Mouse (Mus musculus) forebrain, embryonic 10.5 days (tissue): ENCODE measurements at regions not wholly inside any gene's neighbourhood (a gene's known extent, or its start where the extent isn't known, plus 50 kb on each side); places are given as distances from the start of the nearest gene placed in this dataset.

Experiments
- DNase-seq: peaks from one replicate; pipeline ENCODE4 v3.0.0-alpha.2; 2017; ENCODE audit warnings: low spot score; ENCODE audit errors: extremely low spot score
- H3K27ac ChIP-seq: fragments of 300-500 bp; sonication (generic); 2 replicates; pipeline ENCODE4 v1.5.1; 2016; ENCODE audit warnings: mild to moderate bottlenecking
- H3K27me3 ChIP-seq: fragments of 300-500 bp; sonication (generic); 2 replicates; pipeline ENCODE4 v1.6.1; 2016; ENCODE audit warnings: mild to moderate bottlenecking; ENCODE audit not compliant: poor library complexity, severe bottlenecking
- H3K36me3 ChIP-seq: fragments of 300-500 bp; sonication (generic); replicated peaks from 2 replicates; pipeline ENCODE4 v1.6.1; 2016; ENCODE audit warnings: mild to moderate bottlenecking, moderate library complexity
- H3K4me1 ChIP-seq: fragments of 300-500 bp; sonication (generic); 2 replicates; pipeline ENCODE4 v1.6.1; 2016
- H3K4me3 ChIP-seq: fragments of 300-500 bp; sonication (generic); 2 replicates; pipeline ENCODE4 v1.5.1; 2016; ENCODE audit warnings: mild to moderate bottlenecking, moderate library complexity
- H3K9me3 ChIP-seq: fragments of 300-500 bp; sonication (generic); 2 replicates; pipeline ENCODE4 v1.6.1; 2016; ENCODE audit warnings: mild to moderate bottlenecking, moderate library complexity
- WGBS: fragments of 180-500 bp; shearing (Covaris S2); methylation state at CpG from one replicate; pipeline ENCODE4 v1.1.7; 2016; 5-methylcytosine and 5-hydroxymethylcytosine counted together

GRCm38 (mm10) chr7:111257842-111258241, 175.0 kb upstream of the Eif4g2 start:
- DNase-seq, result no peak
- WGBS, result 77% methylated on average over 2 of the region's 2 CpGs
- Histone ChIP-seq H3K36me3 (no peaks in the 10 kb centered on the region), H3K27ac (no peak overlapping the region), H3K4me1 (no peaks in the 10 kb centered on the region), H3K27me3 (no peaks in the 10 kb centered on the region), H3K9me3 (no peaks in the 10 kb centered on the region), H3K4me3 (no peak overlapping the region)

GRCm38 (mm10) chr7:111256199-111256598, 173.4 kb upstream of the Eif4g2 start:
- no peaks in the 10 kb centered on the region for H3K9me3 ChIP-seq
- no peaks in the 10 kb centered on the region for H3K36me3 ChIP-seq
- H3K27me3 ChIP-seq, result no peaks in the 10 kb centered on the region
- WGBS, result 82% methylated on average over 2 of the region's 2 CpGs
- no peak overlapping the region for H3K4me3 ChIP-seq
- DNase-seq, result no peak
- H3K27ac ChIP-seq, result no peak overlapping the region
- H3K4me1 ChIP-seq, result no peaks in the 10 kb centered on the region

- peak; percentile 73 for DNase-seq
- H3K27me3 ChIP-seq, result no peaks in the 10 kb centered on the region
- WGBS, result 35% methylated on average over 5 of the region's 5 CpGs
- H3K9me3 ChIP-seq, result no peaks in the 10 kb centered on the region
- no peaks in the 10 kb centered on the region for H3K36me3 ChIP-seq
- H3K27ac ChIP-seq, result no peak overlapping the region
- H3K4me3 ChIP-seq, result no peak overlapping the region
- no peaks in the 10 kb centered on the region for H3K4me1 ChIP-seq
Observed at GRCm38 (mm10) chr7:111249606-111250005, 166.8 kb upstream of the Eif4g2 start.

- Histone ChIP-seq H3K27ac (no peak overlapping the region), H3K36me3 (no peaks in the 10 kb centered on the region), H3K9me3 (no peaks in the 10 kb centered on the region), H3K27me3 (no peaks in the 10 kb centered on the region), H3K4me1 (no peaks in the 10 kb centered on the region), H3K4me3 (no peak overlapping the region)
- DNase-seq, result no peak
- 94% methylated on average over 8 of the region's 8 CpGs for WGBS
Observed at GRCm38 (mm10) chr7:111245488-111245887, 162.7 kb upstream of the Eif4g2 start.

- 91% methylated on average over 6 of the region's 6 CpGs for WGBS
- H3K27ac ChIP-seq, result no peak overlapping the region
- no peak overlapping the region for H3K4me3 ChIP-seq
- no peaks in the 10 kb centered on the region for H3K36me3 ChIP-seq
- no peaks in the 10 kb centered on the region for H3K4me1 ChIP-seq
- DNase-seq, result no peak
- no peaks in the 10 kb centered on the region for H3K27me3 ChIP-seq
- no peaks in the 10 kb centered on the region for H3K9me3 ChIP-seq
Observed at GRCm38 (mm10) chr7:111245067-111245466, 162.2 kb upstream of the Eif4g2 start.

- H3K27me3 ChIP-seq, result no peaks in the 10 kb centered on the region
- H3K4me3 ChIP-seq, result no peak overlapping the region
- no peak for DNase-seq
- no peaks in the 10 kb centered on the region for H3K36me3 ChIP-seq
- H3K27ac ChIP-seq, result no peak overlapping the region
- H3K4me1 ChIP-seq, result no peaks in the 10 kb centered on the region
- 75% methylated on average over 1 of the region's 1 CpGs for WGBS
- no peaks in the 10 kb centered on the region for H3K9me3 ChIP-seq
Observed at GRCm38 (mm10) chr7:111243831-111244230, 161.0 kb upstream of the Eif4g2 start.

GRCm38 (mm10) chr7:111242646-111243045, 159.8 kb upstream of the Eif4g2 start:
- WGBS, result 78% methylated on average over 10 of the region's 10 CpGs
- H3K9me3 ChIP-seq, result no peaks in the 10 kb centered on the region

GRCm38 (mm10) chr7:111241538-111241937, 158.7 kb upstream of the Eif4g2 start:
- 53% methylated on average over 4 of the region's 4 CpGs for WGBS

More at GRCm38 (mm10) chr7:111242646-111243045, 159.8 kb upstream of the Eif4g2 start:
- Histone ChIP-seq H3K27ac (no peak overlapping the region), H3K27me3 (no peaks in the 10 kb centered on the region), H3K4me3 (no peak overlapping the region), H3K36me3 (no peaks in the 10 kb centered on the region), H3K4me1 (no peaks in the 10 kb centered on the region)
- no peak for DNase-seq

GRCm38 (mm10) chr7:111240234-111240826, 157.5 kb upstream of the Eif4g2 start:
- Histone ChIP-seq H3K9me3 (no peaks in the 10 kb centered on the region; the same call in 1 of the 2 replicates), H3K36me3 (no peaks in the 10 kb centered on the region), H3K27ac (no peak overlapping the region), H3K4me3 (no peak overlapping the region), H3K4me1 (no peaks in the 10 kb centered on the region), H3K27me3 (no peaks in the 10 kb centered on the region)
- 94% methylated on average over 9 of the region's 9 CpGs for WGBS
- DNase-seq, result no peak

More at GRCm38 (mm10) chr7:111241538-111241937, 158.7 kb upstream of the Eif4g2 start:
- H3K4me3 ChIP-seq, result no peak overlapping the region
- no peaks in the 10 kb centered on the region for H3K4me1 ChIP-seq
- no peaks in the 10 kb centered on the region for H3K36me3 ChIP-seq
- no peaks in the 10 kb centered on the region for H3K27me3 ChIP-seq
- H3K27ac ChIP-seq, result no peak overlapping the region
- H3K9me3 ChIP-seq, result no peaks in the 10 kb centered on the region; the same call in 1 of the 2 replicates
- DNase-seq, result no peak

GRCm38 (mm10) chr7:111237819-111238218, 155.0 kb upstream of the Eif4g2 start:
- WGBS, result 86% methylated on average over 9 of the region's 9 CpGs
- Histone ChIP-seq H3K4me3 (no peak overlapping the region), H3K4me1 (no peaks in the 10 kb centered on the region)

GRCm38 (mm10) chr7:111230630-111231029, 147.8 kb upstream of the Eif4g2 start:
- WGBS, result 90% methylated on average over 2 of the region's 2 CpGs

More at GRCm38 (mm10) chr7:111237819-111238218, 155.0 kb upstream of the Eif4g2 start:
- Histone ChIP-seq H3K9me3 (no peaks in the 10 kb centered on the region; the same call in 1 of the 2 replicates), H3K27ac (no peak overlapping the region), H3K27me3 (no peaks in the 10 kb centered on the region), H3K36me3 (no peaks in the 10 kb centered on the region)
- DNase-seq, result no peak

GRCm38 (mm10) chr7:111227082-111227481, 144.3 kb upstream of the Eif4g2 start:
- Histone ChIP-seq H3K4me3 (no peak overlapping the region), H3K9me3 (no peaks in the 10 kb centered on the region), H3K27ac (no peak overlapping the region), H3K4me1 (no peaks in the 10 kb centered on the region), H3K36me3 (no peaks in the 10 kb centered on the region), H3K27me3 (no peaks in the 10 kb centered on the region)
- 85% methylated on average over 3 of the region's 3 CpGs for WGBS
- no peak for DNase-seq

More at GRCm38 (mm10) chr7:111230630-111231029, 147.8 kb upstream of the Eif4g2 start:
- Histone ChIP-seq H3K36me3 (no peaks in the 10 kb centered on the region), H3K9me3 (no peaks in the 10 kb centered on the region), H3K27me3 (no peaks in the 10 kb centered on the region), H3K4me1 (no peaks in the 10 kb centered on the region), H3K27ac (no peak overlapping the region), H3K4me3 (no peak overlapping the region)
- DNase-seq, result no peak

GRCm38 (mm10) chr7:111226026-111226656, 143.3 kb upstream of the Eif4g2 start:
- Histone ChIP-seq H3K4me1 (no peaks in the 10 kb centered on the region), H3K27ac (no peak overlapping the region), H3K27me3 (no peaks in the 10 kb centered on the region), H3K9me3 (no peaks in the 10 kb centered on the region), H3K36me3 (no peaks in the 10 kb centered on the region), H3K4me3 (no peak overlapping the region)
- WGBS, result 95% methylated on average over 1 of the region's 1 CpGs
- DNase-seq, result no peak
